Comparison of ENCODE assay signal across 16 mouse cellular contexts in genomic region chr4:117605954-117606227, GRCm38 (mm10). TPM values are rescaled to one million over a fixed set of nuclear protein-coding genes. Genes with fewer than 3 reads are reported as not detected.
DNase-seq lines count a peak whose midpoint lies in the region; ATAC-seq and TF ChIP-seq lines count a peak whose summit lies in the region.
"Had no signal": no experiment of that assay in that cellular context is flagged by ENCODE, and none has a peak within 500 bp of the region (broad histone marks: within the 10 kb centered on the region; RNA-seq: fewer than 3 reads in every experiment).

No protein-coding gene starts in this region.

- DNase-seq in midbrain, embryonic 10.5 days (ENCODE audit: low spot score) = no peak
- no peak for DNase-seq in midbrain, postnatal 0 days (ENCODE audit: low spot score)
- DNase-seq in hindbrain, embryonic 11.5 days (ENCODE audit: low spot score) = no peak
- no peak for DNase-seq in midbrain, embryonic 14.5 days
- no peak for DNase-seq in right cerebral cortex, adult 18-20 months
- DNase-seq in layer of hippocampus, adult 9-10 months (ENCODE audit: low spot score) = no peak
- DNase-seq: heart, postnatal 4 days; lung, postnatal 14 days; thymus, adult 18-20 months; thymus, postnatal 4 days had no signal

- H3K4me2 ChIP-seq in midbrain, postnatal 0 days (ENCODE audit: low read depth, low read length, poor library complexity, severe bottlenecking) = no peak overlapping the region
- no peak overlapping the region for H3K4me2 ChIP-seq in hindbrain, embryonic 11.5 days (replicated peaks; ENCODE audit: low read depth, low read length)
- H3K4me2 ChIP-seq in hindbrain, embryonic 15.5 days = no peak overlapping the region
- H3K4me2 ChIP-seq in midbrain, embryonic 14.5 days (ENCODE audit: low read length) = no peak overlapping the region
- H3K4me2 ChIP-seq: heart, embryonic 13.5 days; limb, embryonic 15.5 days had no signal

- no peaks in the 10 kb centered on the region for H3K9me3 ChIP-seq in midbrain, embryonic 10.5 days (replicated peaks)
- H3K9me3 ChIP-seq in midbrain, postnatal 0 days (ENCODE audit: low read length) = no peaks in the 10 kb centered on the region
- H3K9me3 ChIP-seq in hindbrain, embryonic 11.5 days (ENCODE audit: control insufficient read depth, low read length) = no peaks in the 10 kb centered on the region
- H3K9me3 ChIP-seq in hindbrain, embryonic 15.5 days = no peaks in the 10 kb centered on the region
- H3K9me3 ChIP-seq in midbrain, embryonic 14.5 days (ENCODE audit: control insufficient read depth, low read length) = no peaks in the 10 kb centered on the region
- H3K9me3 ChIP-seq: heart, embryonic 13.5 days; limb, embryonic 15.5 days had no signal

- ATAC-seq in midbrain, postnatal 0 days (ENCODE audit: low FRiP score) = no peak
- no peak; the same call in none of the 2 replicates for ATAC-seq in hindbrain, embryonic 11.5 days (ENCODE audit: low FRiP score)
- no peak for ATAC-seq in hindbrain, embryonic 15.5 days (ENCODE audit: low FRiP score, low read depth)
- no peak for ATAC-seq in midbrain, embryonic 14.5 days (ENCODE audit: low FRiP score, low TSS enrichment)
- ATAC-seq: intestine, embryonic 16.5 days; liver, postnatal 0 days had no signal

- peak overlapping the region; percentile 0; the same call in 1 of the 2 replicates for H3K4me3 ChIP-seq in midbrain, embryonic 10.5 days
- H3K4me3 ChIP-seq in midbrain, postnatal 0 days (ENCODE audit: low read depth, low read length) = no peak overlapping the region
- no peak overlapping the region for H3K4me3 ChIP-seq in hindbrain, embryonic 11.5 days (ENCODE audit: low read depth, low read length)
- H3K4me3 ChIP-seq in hindbrain, embryonic 15.5 days = no peak overlapping the region
- H3K4me3 ChIP-seq in midbrain, embryonic 14.5 days (replicated peaks; ENCODE audit: low read depth, low read length) = no peak overlapping the region
- H3K4me3 ChIP-seq: heart, embryonic 13.5 days; limb, embryonic 15.5 days; myocyte had no signal

- H3K27me3 ChIP-seq in midbrain, embryonic 10.5 days (ENCODE audit: low read depth, poor library complexity, severe bottlenecking) = no peaks in the 10 kb centered on the region
- H3K27me3 ChIP-seq in midbrain, postnatal 0 days (ENCODE audit: insufficient read depth, low read length) = no peaks in the 10 kb centered on the region
- H3K27me3 ChIP-seq in hindbrain, embryonic 11.5 days (ENCODE audit: control insufficient read depth, insufficient read depth, low read length) = no peaks in the 10 kb centered on the region
- H3K27me3 ChIP-seq in hindbrain, embryonic 15.5 days = no peaks in the 10 kb centered on the region
- no peaks in the 10 kb centered on the region for H3K27me3 ChIP-seq in midbrain, embryonic 14.5 days (ENCODE audit: control insufficient read depth, insufficient read depth, low read length)
- H3K27me3 ChIP-seq: heart, embryonic 13.5 days; limb, embryonic 15.5 days had no signal

- WGBS in midbrain, embryonic 10.5 days = 33% methylated on average over 1 of the region's 1 CpGs
- 39% methylated on average over 1 of the region's 1 CpGs for WGBS in midbrain, postnatal 0 days
- 29% methylated on average over 1 of the region's 1 CpGs for WGBS in hindbrain, embryonic 11.5 days
- WGBS in hindbrain, embryonic 15.5 days = 32% methylated on average over 1 of the region's 1 CpGs
- 33% methylated on average over 1 of the region's 1 CpGs for WGBS in midbrain, embryonic 14.5 days

- H3K9ac ChIP-seq in midbrain, postnatal 0 days (replicated peaks; ENCODE audit: low read length, poor library complexity, severe bottlenecking) = no peak overlapping the region
- no peak overlapping the region for H3K9ac ChIP-seq in hindbrain, embryonic 11.5 days (ENCODE audit: low read depth, low read length)
- no peak overlapping the region for H3K9ac ChIP-seq in hindbrain, embryonic 15.5 days
- H3K9ac ChIP-seq in midbrain, embryonic 14.5 days (replicated peaks; ENCODE audit: low read length) = 0 out of 2 replicates have a peak overlapping the region, but pooled peaks have one; percentile 9
- H3K9ac ChIP-seq: limb, embryonic 15.5 days; liver, postnatal 0 days had no signal

- no peak for TF ChIP-seq CTCF in midbrain, postnatal 0 days (IDR thresholded peaks at IDR 0.05)

- H3K4me1 ChIP-seq in midbrain, embryonic 10.5 days = peaks cover 59% of the 10 kb centered on the region
- peaks cover 16% of the 10 kb centered on the region; the same call in 1 of the 2 replicates for H3K4me1 ChIP-seq in midbrain, postnatal 0 days (ENCODE audit: insufficient read depth, low read length)
- peaks cover 16% of the 10 kb centered on the region; the same call in 1 of the 2 replicates for H3K4me1 ChIP-seq in hindbrain, embryonic 11.5 days (replicated peaks; ENCODE audit: control insufficient read depth, insufficient read depth, low read length)
- peaks cover 45% of the 10 kb centered on the region for H3K4me1 ChIP-seq in hindbrain, embryonic 15.5 days (replicated peaks)
- H3K4me1 ChIP-seq in midbrain, embryonic 14.5 days (ENCODE audit: control insufficient read depth, insufficient read depth, low read length) = peaks cover 33% of the 10 kb centered on the region

- peak overlapping the region; percentile 73 for H3K27ac ChIP-seq in midbrain, embryonic 10.5 days (replicated peaks)
- H3K27ac ChIP-seq in midbrain, postnatal 0 days (ENCODE audit: low read depth, low read length) = no peak overlapping the region
- H3K27ac ChIP-seq in hindbrain, embryonic 11.5 days (ENCODE audit: low read depth, low read length) = peak overlapping the region; percentile 78
- H3K27ac ChIP-seq in hindbrain, embryonic 15.5 days (replicated peaks) = peak overlapping the region; percentile 61; the same call in 1 of the 2 replicates
- peak overlapping the region; percentile 82 for H3K27ac ChIP-seq in midbrain, embryonic 14.5 days (replicated peaks; ENCODE audit: low read depth, low read length)
- H3K27ac ChIP-seq: heart, embryonic 13.5 days; limb, embryonic 15.5 days had no signal

- H3K36me3 ChIP-seq in midbrain, embryonic 10.5 days = peaks cover 34% of the 10 kb centered on the region
- H3K36me3 ChIP-seq in midbrain, postnatal 0 days (ENCODE audit: insufficient read depth, low read length) = no peaks in the 10 kb centered on the region
- H3K36me3 ChIP-seq in hindbrain, embryonic 11.5 days (ENCODE audit: control insufficient read depth, insufficient read depth, low read length) = no peaks in the 10 kb centered on the region
- no peaks in the 10 kb centered on the region for H3K36me3 ChIP-seq in hindbrain, embryonic 15.5 days
- H3K36me3 ChIP-seq in midbrain, embryonic 14.5 days (ENCODE audit: control insufficient read depth, insufficient read depth, low read length) = peaks cover 5% of the 10 kb centered on the region; the same call in 1 of the 2 replicates

RNA-seq across cellular contexts. Expression of gene Eri3, which starts 55.7 kb away (rescaled TPM):
- polyA plus RNA-seq in midbrain, embryonic 10.5 days (2016; fragmentation: Nextera tagmentation; extraction: Ambion mirVana) = 111 and 139 TPM in 2 replicates
- total RNA-seq in midbrain, postnatal 0 days (2014; rRNA removed) = 275 and 291 TPM in 2 replicates
- 323 and 326 TPM in 2 replicates for polyA plus RNA-seq in midbrain, postnatal 0 days (2015; fragmentation: Nextera tagmentation; extraction: Ambion mirVana)
- polyA plus RNA-seq in hindbrain, embryonic 11.5 days (2014; fragmentation: Nextera tagmentation; extraction: Ambion mirVana) = 110 and 119 TPM in 2 replicates
- polyA plus RNA-seq in hindbrain, embryonic 15.5 days (2015; fragmentation: Nextera tagmentation; extraction: Ambion mirVana) = 266 and 267 TPM in 2 replicates
- polyA plus RNA-seq in midbrain, embryonic 14.5 days (2014; fragmentation: Nextera tagmentation; extraction: Ambion mirVana) = 267 and 284 TPM in 2 replicates
